Mouse (Mus musculus) intestine, embryonic 15.5 days (tissue): ENCODE data around the gene Lamc2. TPM values are rescaled to one million over a fixed set of nuclear protein-coding genes. Genes with fewer than 3 reads are reported as not detected.

ENCODE experiments used
- ATAC-seq: fragments of 200-750 bp; cut with Nextera tagmentation; 2 replicates; pipeline ENCODE4 v1.8.0; 2017; ENCODE audit warnings: moderate TSS enrichment, moderate library complexity
- H3K27ac ChIP-seq: fragments of 300-500 bp; sonication (generic); 2 replicates; pipeline ENCODE4 v1.5.1; 2015; ENCODE audit warnings: mild to moderate bottlenecking, inconsistent platforms
- H3K27me3 ChIP-seq: fragments of 300-500 bp; sonication (generic); replicated peaks from 2 replicates; pipeline ENCODE4 v1.6.1; 2015; ENCODE audit warnings: inconsistent platforms
- H3K36me3 ChIP-seq: fragments of 300-500 bp; sonication (generic); 2 replicates; pipeline ENCODE4 v1.6.1; 2015; ENCODE audit warnings: inconsistent platforms
- H3K4me1 ChIP-seq: fragments of 300-500 bp; sonication (generic); replicated peaks from 2 replicates; pipeline ENCODE4 v1.6.1; 2015; ENCODE audit warnings: inconsistent platforms
- H3K4me2 ChIP-seq: fragments of 300-500 bp; sonication (generic); replicated peaks from 2 replicates; pipeline ENCODE4 v1.6.1; 2015; ENCODE audit warnings: mild to moderate bottlenecking, inconsistent platforms
- H3K4me3 ChIP-seq: fragments of 300-500 bp; sonication (generic); replicated peaks from 2 replicates; pipeline ENCODE4 v1.5.1; 2015; ENCODE audit warnings: inconsistent platforms
- H3K9ac ChIP-seq: fragments of 300-500 bp; sonication (generic); 2 replicates; pipeline ENCODE4 v1.6.1; 2015; ENCODE audit warnings: inconsistent platforms
- H3K9me3 ChIP-seq: fragments of 300-500 bp; sonication (generic); 2 replicates; pipeline ENCODE4 v1.6.1; 2016; ENCODE audit warnings: inconsistent platforms
- WGBS: fragments of 180-500 bp; shearing (Covaris S2); methylation state at CpG from one replicate; pipeline ENCODE4 v1.1.7; 2015; 5-methylcytosine and 5-hydroxymethylcytosine counted together
- polyA plus RNA-seq: library from polyadenylated mRNA; unstranded; fragments of >200 nt; fragmentation: Nextera tagmentation; extraction: Ambion mirVana; gene quantifications from 2 replicates; pipeline ENCODE4 v1.2.1, GENCODE M21; 2015

Lamc2 gene
- polyA plus RNA-seq, 1 experiment from 2014 or later: 7.3 TPM

GRCm38 (mm10) chr1:153097017-153097675 lies 89.1 kb downstream of the Lamc2 start:
- Histone ChIP-seq H3K27me3 (no peaks in the 10 kb centered on the region), H3K4me3 (no peak overlapping the region), H3K9me3 (no peaks in the 10 kb centered on the region), H3K36me3 (no peaks in the 10 kb centered on the region), H3K27ac (no peak overlapping the region), H3K4me1 (peaks cover 15% of the 10 kb centered on the region), H3K4me2 (no peak overlapping the region), H3K9ac (no peak overlapping the region)
- 92% methylated on average over 6 of the region's 6 CpGs for WGBS
- no peak for ATAC-seq

- WGBS: 28% methylated on average over 16 of the region's 16 CpGs
Measured at GRCm38 (mm10) chr1:153095826-153096727, 90.2 kb downstream of the Lamc2 start.

GRCm38 (mm10) chr1:153095328-153095727 lies 90.9 kb downstream of the Lamc2 start:
- no peaks in the 10 kb centered on the region for H3K27me3 ChIP-seq
- peaks cover 11% of the 10 kb centered on the region; the same call in 1 of the 2 replicates for H3K4me1 ChIP-seq
- no peak overlapping the region for H3K4me2 ChIP-seq
- no peak overlapping the region for H3K9ac ChIP-seq
- H3K36me3 ChIP-seq: no peaks in the 10 kb centered on the region
- no peaks in the 10 kb centered on the region for H3K9me3 ChIP-seq
- no peak overlapping the region for H3K27ac ChIP-seq
- ATAC-seq: no peak
- WGBS: 72% methylated on average over 6 of the region's 6 CpGs
- H3K4me3 ChIP-seq: no peak overlapping the region

More at GRCm38 (mm10) chr1:153095826-153096727, 90.2 kb downstream of the Lamc2 start:
- H3K4me2 ChIP-seq: no peak overlapping the region
- H3K9ac ChIP-seq: no peak overlapping the region
- H3K4me3 ChIP-seq: no peak overlapping the region
- H3K27me3 ChIP-seq: no peaks in the 10 kb centered on the region
- no peak overlapping the region for H3K27ac ChIP-seq
- H3K36me3 ChIP-seq: no peaks in the 10 kb centered on the region
- no peaks in the 10 kb centered on the region for H3K9me3 ChIP-seq
- no peak for ATAC-seq
- H3K4me1 ChIP-seq: peaks cover 17% of the 10 kb centered on the region; the same call in 1 of the 2 replicates

- 51% methylated on average over 12 of the region's 12 CpGs for WGBS
- no peak for ATAC-seq
- Histone ChIP-seq H3K4me3 (no peak overlapping the region), H3K9ac (no peak overlapping the region), H3K27me3 (no peaks in the 10 kb centered on the region), H3K27ac (no peak overlapping the region), H3K4me1 (peaks cover 11% of the 10 kb centered on the region; the same call in 1 of the 2 replicates), H3K9me3 (no peaks in the 10 kb centered on the region), H3K4me2 (no peak overlapping the region), H3K36me3 (no peaks in the 10 kb centered on the region)
Measured at GRCm38 (mm10) chr1:153094226-153095076, 91.8 kb downstream of the Lamc2 start.

- H3K9ac ChIP-seq: no peak overlapping the region
- no peak overlapping the region for H3K4me3 ChIP-seq
- peaks cover 11% of the 10 kb centered on the region; the same call in 1 of the 2 replicates for H3K4me1 ChIP-seq
- H3K27me3 ChIP-seq: no peaks in the 10 kb centered on the region
- no peak for ATAC-seq
- no peaks in the 10 kb centered on the region for H3K9me3 ChIP-seq
- no peak overlapping the region for H3K4me2 ChIP-seq
- H3K27ac ChIP-seq: no peak overlapping the region
- 74% methylated on average over 4 of the region's 4 CpGs for WGBS
- H3K36me3 ChIP-seq: no peaks in the 10 kb centered on the region
Measured at GRCm38 (mm10) chr1:153093581-153093980, 92.7 kb downstream of the Lamc2 start.

- no peak for ATAC-seq
- 65% methylated on average over 5 of the region's 5 CpGs for WGBS
- no peak overlapping the region for H3K4me2 ChIP-seq
Measured at GRCm38 (mm10) chr1:153093172-153093571, 93.1 kb downstream of the Lamc2 start.

GRCm38 (mm10) chr1:153092237-153092975 lies 93.8 kb downstream of the Lamc2 start:
- H3K9ac ChIP-seq: no peak overlapping the region
- peak; percentile 57 for ATAC-seq
- H3K27ac ChIP-seq: no peak overlapping the region
- WGBS: 60% methylated on average over 5 of the region's 5 CpGs
- H3K4me3 ChIP-seq: no peak overlapping the region
- H3K9me3 ChIP-seq: no peaks in the 10 kb centered on the region
- no peak overlapping the region for H3K4me2 ChIP-seq
- peaks cover 11% of the 10 kb centered on the region; the same call in 1 of the 2 replicates for H3K4me1 ChIP-seq
- H3K36me3 ChIP-seq: no peaks in the 10 kb centered on the region
- H3K27me3 ChIP-seq: no peaks in the 10 kb centered on the region

More at GRCm38 (mm10) chr1:153093172-153093571, 93.1 kb downstream of the Lamc2 start:
- no peak overlapping the region for H3K4me3 ChIP-seq
- no peaks in the 10 kb centered on the region for H3K9me3 ChIP-seq
- no peak overlapping the region for H3K27ac ChIP-seq
- no peaks in the 10 kb centered on the region for H3K36me3 ChIP-seq
- H3K4me1 ChIP-seq: peaks cover 11% of the 10 kb centered on the region; the same call in 1 of the 2 replicates
- no peak overlapping the region for H3K9ac ChIP-seq
- no peaks in the 10 kb centered on the region for H3K27me3 ChIP-seq

GRCm38 (mm10) chr1:153091438-153092236 lies 94.6 kb downstream of the Lamc2 start:
- WGBS: 28% methylated on average over 9 of the region's 9 CpGs

GRCm38 (mm10) chr1:153090807-153091206 lies 95.4 kb downstream of the Lamc2 start:
- H3K36me3 ChIP-seq: no peaks in the 10 kb centered on the region
- peaks cover 7% of the 10 kb centered on the region; the same call in 1 of the 2 replicates for H3K4me1 ChIP-seq
- no peaks in the 10 kb centered on the region for H3K9me3 ChIP-seq
- H3K4me2 ChIP-seq: no peak overlapping the region
- H3K27ac ChIP-seq: no peak overlapping the region
- no peak overlapping the region for H3K9ac ChIP-seq
- WGBS: 78% methylated on average over 4 of the region's 4 CpGs
- H3K27me3 ChIP-seq: no peaks in the 10 kb centered on the region
- ATAC-seq: no peak
- H3K4me3 ChIP-seq: no peak overlapping the region

More at GRCm38 (mm10) chr1:153091438-153092236, 94.6 kb downstream of the Lamc2 start:
- Histone ChIP-seq H3K4me1 (peaks cover 11% of the 10 kb centered on the region; the same call in 1 of the 2 replicates), H3K27ac (no peak overlapping the region), H3K36me3 (no peaks in the 10 kb centered on the region), H3K9ac (no peak overlapping the region), H3K9me3 (no peaks in the 10 kb centered on the region), H3K4me2 (no peak overlapping the region), H3K27me3 (no peaks in the 10 kb centered on the region), H3K4me3 (no peak overlapping the region)
- peak; percentile 73 for ATAC-seq

- Histone ChIP-seq H3K36me3 (no peaks in the 10 kb centered on the region), H3K9ac (no peak overlapping the region)
Measured at GRCm38 (mm10) chr1:153090081-153090480, 96.2 kb downstream of the Lamc2 start.

More at GRCm38 (mm10) chr1:153090081-153090480, 96.2 kb downstream of the Lamc2 start:
- Histone ChIP-seq H3K4me1 (peaks cover 7% of the 10 kb centered on the region; the same call in 1 of the 2 replicates), H3K9me3 (no peaks in the 10 kb centered on the region), H3K27ac (no peak overlapping the region), H3K4me3 (no peak overlapping the region), H3K4me2 (no peak overlapping the region), H3K27me3 (no peaks in the 10 kb centered on the region)
- WGBS: 83% methylated on average over 2 of the region's 2 CpGs
- ATAC-seq: no peak
